Mouse (Mus musculus) MEL (cell line): ENCODE measurements at regions not wholly inside any gene's neighbourhood (a gene's known extent, or its start where the extent isn't known, plus 50 kb on each side); places are given as distances from the start of the nearest gene placed in this dataset.

Experiments used
- CHD1 ChIP-seq: IDR thresholded peaks from 2 replicates; pipeline ENCODE4 v1.6.1; 2012; ENCODE audit warnings: low read depth, mild to moderate bottlenecking, inconsistent platforms, low read length, improper control_type of control experiment
- CTCF ChIP-seq, 3 experiments: IDR thresholded peaks in 2 of 3; conservative IDR thresholded peaks in 1 of 3; 2 replicates each; pipeline ENCODE4 v1.5.1; 2011 to 2012; ENCODE audit warnings: low read length in 3 of 3, low read depth in 2 of 3, mild to moderate bottlenecking in 2 of 3, improper control_type of control experiment in 1 of 3, inconsistent platforms in 1 of 3, mixed read lengths in 1 of 3, moderate library complexity in 1 of 3; ENCODE audit not compliant: control insufficient read depth in 1 of 3, insufficient read depth in 1 of 3, poor library complexity in 1 of 3, severe bottlenecking in 1 of 3
- EP300 ChIP-seq, 2 experiments: IDR thresholded peaks; 2 replicates each; pipeline ENCODE4 v1.6.1; 2011; ENCODE audit warnings: improper control_type of control experiment in 2 of 2, low read length in 2 of 2, low read depth in 1 of 2, mild to moderate bottlenecking in 1 of 2
- GATA1 ChIP-seq: IDR thresholded peaks from 2 replicates; pipeline ENCODE4 v1.6.1; 2011; ENCODE audit warnings: low read depth, low read length, improper control_type of control experiment
- MAX ChIP-seq: IDR thresholded peaks from 2 replicates; pipeline ENCODE4 v1.6.1; 2011; ENCODE audit warnings: low read length, improper control_type of control experiment
- MEF2A ChIP-seq: IDR thresholded peaks from 2 replicates; pipeline ENCODE4 v1.6.1; 2014; ENCODE audit warnings: low read depth, mild to moderate bottlenecking, inconsistent platforms, low read length, improper control_type of control experiment; ENCODE audit not compliant: poor library complexity, insufficient replicate concordance, severe bottlenecking; ENCODE audit errors: extremely low read depth
- MYB ChIP-seq: IDR thresholded peaks from 2 replicates; pipeline ENCODE4 v1.6.1; 2011; ENCODE audit warnings: mild to moderate bottlenecking, low read depth, low read length, improper control_type of control experiment
- POLR2A ChIP-seq, 2 experiments: IDR thresholded peaks; 2 replicates each; pipeline ENCODE4 v1.6.1; 2011 to 2012; ENCODE audit warnings: low read length in 2 of 2, mild to moderate bottlenecking in 2 of 2, control low read depth in 1 of 2, improper control_type of control experiment in 1 of 2, low read depth in 1 of 2, moderate library complexity in 1 of 2; ENCODE audit not compliant: control insufficient read depth in 1 of 2, insufficient read depth in 1 of 2, poor library complexity in 1 of 2
- TAL1 ChIP-seq: IDR thresholded peaks from 2 replicates; pipeline ENCODE4 v1.6.1; 2012; ENCODE audit warnings: mild to moderate bottlenecking, inconsistent platforms, low read length, moderate library complexity, mixed read lengths
- USF1 ChIP-seq: IDR thresholded peaks from 2 replicates; pipeline ENCODE4 v1.6.1; 2014; ENCODE audit warnings: low read depth, mild to moderate bottlenecking, inconsistent platforms, low read length, improper control_type of control experiment, moderate library complexity
- ZKSCAN1 ChIP-seq: IDR thresholded peaks from 2 replicates; pipeline ENCODE4 v1.6.1; 2012; ENCODE audit warnings: low read depth, mild to moderate bottlenecking, inconsistent platforms, low read length, improper control_type of control experiment, moderate library complexity

- no peak for TF ChIP-seq MAX
- TF ChIP-seq ZKSCAN1, result no peak
- no peak for TF ChIP-seq POLR2A (IDR thresholded peaks at IDR 0.05; ENCODE audit: control insufficient read depth in 1 of 2, insufficient read depth in 1 of 2, low read depth in 1 of 2, low read length in 2 of 2, poor library complexity in 1 of 2)
- no peak for TF ChIP-seq MEF2A
- no peak for TF ChIP-seq EP300 (IDR thresholded peaks at IDR 0.05; ENCODE audit: low read depth in 1 of 2, low read length in 2 of 2)
- TF ChIP-seq CTCF (IDR thresholded peaks at IDR 0.05 in 2 of 3, conservative IDR thresholded peaks at IDR 0.05 in 1 of 3; ENCODE audit: control insufficient read depth in 1 of 3, insufficient read depth in 1 of 3, low read depth in 2 of 3, low read length in 3 of 3, poor library complexity in 1 of 3, severe bottlenecking in 1 of 3), result no peak
- no peak for TF ChIP-seq GATA1
- no peak for TF ChIP-seq CHD1
- no peak for TF ChIP-seq TAL1
- no peak for TF ChIP-seq MYB
- no peak for TF ChIP-seq USF1
Observed at GRCm38 (mm10) chr13:35598003-35598402, 61.6 kb upstream of the Cdyl start.
